Mouse (Mus musculus) heart, postnatal 4 days (tissue): ENCODE measurements around the gene Casq2. TPM values are rescaled to one million over a fixed set of nuclear protein-coding genes. Genes with fewer than 3 reads are reported as not detected.

Experiments used
- DNase-seq: peaks from one replicate; pipeline ENCODE4 v3.0.0; 2021
- total RNA-seq, 2 experiments: library from RNA; stranded (reverse); gene quantifications; 2 replicates each; pipeline ENCODE4 v1.2.3; 2021

Gene Casq2
- total RNA-seq, 2 experiments from 2014 or later: 914 to 961 TPM

DNA sequence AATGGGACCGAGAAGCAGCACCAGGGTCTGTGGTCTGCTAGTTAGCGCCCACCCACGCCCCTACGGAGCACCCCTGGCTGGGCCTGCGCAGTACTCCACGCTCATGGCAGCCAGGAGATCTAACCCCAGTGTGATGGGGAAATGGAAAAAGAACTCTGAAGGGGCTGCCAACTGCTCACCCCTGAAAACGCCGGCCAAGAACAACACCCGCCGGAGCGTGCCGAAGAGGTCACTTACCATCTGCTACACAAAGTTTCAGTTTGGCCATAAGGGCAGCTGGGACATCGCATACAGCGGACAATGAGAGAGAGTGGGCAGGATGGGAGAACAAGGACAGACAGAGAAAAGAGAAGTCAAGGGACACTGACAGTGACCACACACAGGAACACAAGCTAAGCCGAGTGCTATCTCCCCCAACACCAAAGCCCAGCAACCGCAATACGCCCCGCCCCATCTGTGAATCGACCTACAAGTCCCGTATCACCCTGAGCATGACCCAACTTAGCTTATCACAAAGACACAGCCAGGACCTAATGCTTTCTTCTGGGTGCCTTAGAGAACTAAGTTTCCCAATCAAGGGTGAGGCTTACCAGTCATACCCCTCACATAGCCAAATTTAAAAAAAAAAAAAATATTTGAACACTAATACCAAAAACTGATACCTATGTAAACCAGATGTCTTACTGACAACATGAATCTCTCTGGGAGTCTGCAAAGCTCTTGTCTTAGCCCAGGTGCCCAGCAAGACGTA is 79.5 kb downstream of the Casq2 start:
- no peak for DNase-seq

DNA sequence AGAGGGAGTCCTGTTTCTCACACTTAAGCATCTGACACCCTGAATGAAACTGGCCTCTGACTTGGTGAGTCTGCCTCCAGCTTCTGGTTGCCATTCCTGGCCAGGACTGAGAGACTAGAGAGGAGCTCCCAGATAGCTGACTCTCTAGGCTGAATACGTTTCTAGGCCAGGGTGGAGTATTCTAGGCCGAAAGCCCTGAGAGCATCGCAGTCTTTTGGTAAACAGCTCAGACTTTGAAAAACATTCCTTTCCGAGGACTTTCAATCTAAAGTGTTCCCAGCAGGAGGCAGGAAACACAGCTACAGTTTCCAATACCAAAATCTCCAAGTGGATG is 80.0 kb downstream of the Casq2 start:
- no peak for DNase-seq

DNA sequence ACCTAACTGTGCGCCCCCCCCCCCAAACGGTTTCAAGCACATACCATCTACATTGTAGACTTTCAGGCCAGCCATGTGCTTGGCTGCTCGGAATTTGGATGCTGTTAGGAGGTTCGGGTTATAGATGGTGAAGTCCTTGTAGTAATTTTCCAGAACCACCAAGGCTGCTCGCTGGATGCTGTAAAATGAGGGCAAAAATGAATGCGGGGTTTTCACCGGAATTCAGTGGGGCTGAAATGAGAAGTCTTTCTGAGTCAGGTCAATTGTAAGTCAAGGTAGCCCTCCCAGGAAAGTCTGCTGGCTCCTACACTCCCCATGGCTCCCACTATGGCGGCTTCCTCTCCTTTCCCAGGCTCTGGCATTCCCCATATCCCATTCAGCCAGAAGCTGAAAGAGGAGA is 80.6 kb downstream of the Casq2 start:
- DNase-seq: no peak

DNA sequence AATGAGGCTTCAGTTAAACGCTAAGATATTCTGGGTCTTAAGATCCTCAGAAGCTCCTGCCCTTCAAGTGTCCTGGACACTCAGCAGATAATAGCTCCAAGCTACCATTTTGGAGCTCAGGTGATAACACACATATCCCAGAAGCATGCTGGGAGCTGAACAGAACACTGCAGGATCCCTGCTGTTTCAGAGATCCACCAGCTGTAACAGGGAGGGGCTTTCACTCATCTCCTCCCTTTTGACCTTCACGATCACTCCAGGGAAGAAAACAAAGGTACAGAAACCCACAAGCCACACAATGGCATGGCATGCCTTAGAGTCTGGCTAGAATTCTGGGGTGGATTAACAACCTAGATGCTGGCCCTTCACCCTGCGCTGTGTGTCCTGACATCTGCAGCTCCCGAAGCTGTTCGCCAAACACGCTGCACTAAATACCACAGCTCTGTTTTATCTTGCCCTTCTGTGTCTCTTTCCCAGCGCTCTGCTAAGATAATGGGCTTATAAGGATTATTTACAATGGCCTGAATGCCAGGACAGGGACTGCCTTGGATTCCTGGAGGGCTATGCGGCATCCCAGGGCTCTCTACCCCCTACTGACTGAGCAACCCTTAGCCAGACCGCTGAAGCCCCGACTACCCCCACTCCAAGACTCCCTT is 81.5 kb downstream of the Casq2 start:
- DNase-seq: no peak

DNA sequence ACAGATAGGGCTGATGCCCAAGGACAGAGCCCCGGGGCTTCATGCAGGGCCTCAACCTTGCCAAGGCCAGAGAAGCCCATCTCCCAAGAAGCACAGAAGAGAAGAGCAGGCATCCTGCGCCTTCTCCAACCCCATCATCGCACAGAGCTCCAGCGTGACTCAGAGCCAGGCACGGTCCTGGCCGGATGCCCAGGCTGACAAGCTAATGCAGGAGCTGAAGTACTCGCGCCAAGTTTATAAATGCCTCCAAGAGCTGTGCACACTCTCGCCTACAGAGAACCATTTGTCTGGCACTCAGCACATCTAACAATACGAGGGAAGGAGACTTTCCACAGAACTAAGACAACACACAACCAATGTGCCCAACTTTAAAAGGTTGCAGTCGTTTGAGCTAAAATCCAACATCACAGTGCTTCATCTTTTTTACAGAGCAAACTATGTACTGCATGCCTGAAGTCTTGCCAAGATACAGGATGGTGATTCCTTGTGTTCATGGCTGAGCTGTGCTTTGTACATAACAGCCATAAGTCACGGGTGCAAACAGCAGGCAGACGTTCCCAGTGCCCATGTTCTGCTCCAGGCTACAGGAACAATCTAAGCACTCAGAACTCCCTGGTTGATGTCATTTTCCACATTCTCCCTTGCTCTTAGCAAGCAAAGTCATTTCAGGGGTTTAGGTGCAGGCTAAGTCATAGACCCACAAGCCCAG is 83.1 kb downstream of the Casq2 start:
- DNase-seq: peak; percentile 97

DNA sequence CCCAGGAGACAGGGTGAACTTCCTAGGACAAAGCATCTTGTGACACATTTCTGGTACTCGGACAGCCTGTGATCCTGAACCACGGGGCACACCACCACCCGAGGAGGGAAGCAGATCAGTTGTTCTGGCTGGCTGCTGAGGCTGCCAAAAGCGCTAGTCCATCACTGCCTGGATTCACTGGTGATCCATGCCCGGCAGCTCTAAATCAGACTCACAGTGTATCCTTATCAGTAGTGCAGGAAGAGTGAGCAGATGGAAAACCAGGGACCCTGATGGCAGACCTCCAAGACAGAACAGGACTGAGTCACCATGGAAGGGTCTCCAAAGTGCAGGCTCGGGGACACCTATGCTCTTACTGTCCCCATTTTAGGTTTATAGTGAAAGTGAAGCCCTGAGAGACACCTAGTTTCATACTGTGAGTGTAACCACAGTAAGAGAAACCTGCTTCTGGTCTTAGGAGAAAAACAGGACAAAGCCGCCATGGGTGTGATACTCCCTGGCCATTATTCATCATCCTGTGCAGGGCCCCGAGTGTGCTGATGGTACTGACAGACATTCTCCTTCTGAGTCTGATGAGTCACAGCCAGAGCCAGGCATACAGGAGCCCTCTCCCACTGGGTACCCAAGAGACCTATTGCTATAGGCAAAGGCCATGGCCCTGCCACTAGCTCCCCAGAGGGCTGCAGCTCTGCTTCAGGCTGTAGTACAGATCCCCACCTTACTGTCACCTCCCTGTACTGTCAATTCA is 88.1 kb downstream of the Casq2 start:
- no peak for DNase-seq

DNA sequence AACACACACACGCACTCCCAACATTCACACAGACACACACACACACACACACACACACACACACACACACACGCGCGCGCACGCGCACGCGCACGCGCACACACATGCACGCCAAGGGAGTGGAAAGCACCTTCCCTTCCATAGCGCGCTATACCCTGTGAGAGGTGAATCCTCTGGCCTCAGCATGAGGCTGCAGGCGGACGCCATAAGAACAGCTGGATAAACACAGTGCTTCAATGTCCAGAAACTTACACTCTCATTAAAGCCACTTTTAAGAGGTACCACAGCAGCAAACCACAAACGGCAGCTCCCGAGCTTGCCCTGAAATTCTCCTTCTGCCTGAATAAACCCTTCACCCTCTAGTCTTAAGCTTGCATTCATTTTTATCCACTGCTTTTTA is 89.5 kb downstream of the Casq2 start:
- DNase-seq: no peak

DNA sequence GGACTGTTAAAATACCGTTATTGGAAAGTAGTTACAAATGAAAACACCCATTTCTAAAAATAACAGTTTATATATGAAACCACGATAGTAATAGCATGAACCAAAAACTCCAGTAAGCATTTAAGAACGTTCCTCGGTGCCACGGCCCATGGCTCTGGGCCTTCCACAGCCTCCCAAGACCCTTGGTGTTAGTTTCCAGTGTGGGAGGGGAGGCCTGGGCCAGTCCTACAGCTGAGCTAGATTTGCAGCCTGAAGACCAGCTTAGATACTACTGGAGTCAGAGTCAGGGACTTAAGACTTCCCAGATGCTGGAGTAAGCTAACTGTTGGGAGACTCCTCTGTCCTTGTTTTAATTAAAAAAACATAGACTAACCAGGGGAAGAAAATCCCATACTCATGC is 89.9 kb downstream of the Casq2 start:
- no peak for DNase-seq

DNA sequence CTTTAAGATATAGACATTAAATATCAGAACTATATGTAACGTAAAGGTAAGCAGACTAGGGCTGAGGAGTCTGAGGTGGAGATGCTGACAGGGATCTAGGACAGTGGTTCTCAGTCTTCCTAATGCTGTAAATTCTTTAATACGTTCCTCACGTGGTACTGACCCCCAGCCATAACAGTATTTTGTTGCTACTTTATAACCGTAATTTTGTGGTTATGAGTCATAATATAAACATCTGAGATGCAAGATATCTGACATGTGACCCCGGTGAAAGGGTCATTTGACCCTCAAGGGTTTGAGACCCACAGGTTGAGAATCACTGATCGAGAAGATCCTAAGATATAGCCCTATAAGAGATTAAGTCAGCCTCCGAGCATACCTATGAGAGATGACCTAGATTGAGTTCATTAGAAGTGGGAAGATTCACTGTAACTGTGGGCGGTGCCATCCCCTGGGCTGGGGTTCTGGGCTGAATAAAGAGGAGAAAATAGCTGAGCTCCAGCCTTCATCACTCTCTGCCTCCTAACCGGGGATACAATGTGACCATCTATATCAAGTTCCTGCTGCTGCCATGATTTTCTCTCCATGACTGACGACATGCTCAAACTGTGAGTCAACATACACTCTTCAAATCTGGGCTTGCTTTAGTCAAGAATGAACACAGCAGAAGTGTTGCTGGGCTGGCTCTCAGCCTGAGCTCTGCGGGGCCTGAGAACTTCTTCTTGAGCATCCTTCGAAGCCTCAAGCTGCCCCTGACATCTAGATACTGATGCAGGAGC is 91.8 kb downstream of the Casq2 start:
- DNase-seq: no peak

DNA sequence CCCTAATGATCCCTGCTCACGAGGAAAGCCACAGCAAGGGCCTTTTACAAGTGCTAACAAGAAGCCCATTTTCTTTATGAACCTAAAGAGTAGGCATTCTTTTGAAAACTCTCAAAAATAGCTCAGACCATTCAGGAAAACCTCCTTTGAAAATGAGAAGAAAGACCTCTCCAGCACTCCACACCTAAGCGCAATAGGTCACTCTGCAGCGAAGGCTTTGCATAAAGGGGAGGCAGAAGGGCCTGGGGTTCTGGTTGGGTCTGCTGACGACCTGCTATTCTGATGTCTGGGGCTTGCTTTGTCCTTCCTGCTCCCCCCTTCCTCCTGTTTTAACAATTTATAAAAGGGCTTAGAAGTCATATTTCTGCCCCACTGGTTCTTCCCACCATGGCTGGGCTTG is 93.7 kb downstream of the Casq2 start:
- DNase-seq: no peak

DNA sequence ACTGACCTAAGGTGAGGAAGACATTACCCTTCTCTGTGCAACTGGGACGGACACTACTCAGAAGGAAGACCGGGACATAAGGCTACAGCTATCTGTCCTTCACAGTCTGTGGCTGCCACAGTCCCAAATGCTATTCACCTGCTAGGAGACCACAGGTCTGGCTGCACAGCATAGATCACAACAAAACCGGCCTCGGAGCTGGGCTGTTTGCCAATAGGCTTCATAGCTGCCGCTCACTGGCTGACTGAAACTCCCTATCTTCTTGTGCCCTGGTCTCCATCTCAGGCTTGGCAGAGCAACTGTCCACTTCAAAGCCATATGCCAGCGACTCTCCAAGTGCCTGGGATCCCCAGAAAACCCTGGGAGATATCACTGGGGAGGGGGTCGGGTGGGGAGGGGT is 94.5 kb downstream of the Casq2 start:
- DNase-seq: peak; percentile 86

DNA sequence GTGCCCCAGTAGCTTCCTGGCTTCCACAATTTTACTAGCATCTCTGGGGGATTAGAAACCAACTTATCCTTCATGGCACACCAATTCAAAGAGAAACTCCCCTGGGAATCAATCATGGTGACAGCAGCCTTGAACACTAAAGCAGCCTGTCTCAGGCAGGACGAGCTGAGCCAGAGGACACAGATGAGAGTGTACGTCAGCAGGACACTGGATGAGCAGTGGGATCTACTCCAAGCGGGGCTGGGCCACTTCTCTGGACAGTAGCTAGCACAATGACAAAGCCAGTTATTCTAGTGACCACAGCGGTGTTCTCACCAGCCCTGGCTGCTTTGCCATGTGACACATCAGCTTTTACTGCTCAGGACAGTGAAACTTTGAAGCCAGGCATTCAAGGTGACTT is 95.0 kb downstream of the Casq2 start:
- DNase-seq: no peak

DNA sequence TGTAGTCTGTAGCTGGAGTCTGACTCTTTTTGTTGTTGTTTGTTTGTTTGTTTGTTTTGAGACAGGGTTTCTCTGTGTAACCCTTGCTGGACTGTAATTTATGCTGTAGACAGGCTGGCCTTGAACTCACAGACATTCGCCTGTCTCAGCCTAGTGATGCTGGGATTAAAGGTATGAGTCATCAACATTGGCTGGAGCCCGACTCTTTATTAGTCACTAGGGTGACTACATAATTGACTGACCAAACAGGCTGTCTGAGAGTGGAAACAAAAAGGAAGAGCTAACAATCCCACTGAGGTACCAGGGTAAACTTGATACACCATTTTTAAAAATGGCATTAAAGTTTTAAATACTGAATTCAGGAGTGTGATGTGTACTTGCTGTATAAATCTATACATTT is 96.4 kb downstream of the Casq2 start:
- no peak for DNase-seq

DNA sequence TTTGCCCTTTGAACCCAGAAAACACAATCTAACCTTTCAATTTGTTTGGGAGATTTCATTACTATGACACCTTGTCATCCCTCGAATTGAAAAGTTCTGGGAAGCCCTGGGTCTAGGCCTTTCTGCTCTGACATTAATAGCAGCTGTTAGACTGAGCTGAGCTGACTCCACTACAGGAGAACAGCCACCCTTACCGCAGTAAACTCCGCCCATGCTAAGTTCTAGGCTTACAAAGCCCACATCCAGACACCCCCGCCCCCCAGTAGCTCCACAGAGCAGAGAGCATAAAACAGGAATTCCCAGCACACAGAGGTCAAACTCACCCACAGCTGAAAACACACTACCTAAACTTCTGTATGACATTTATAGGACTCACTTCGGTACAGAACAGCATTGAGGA is 98.5 kb downstream of the Casq2 start:
- DNase-seq: no peak

DNA sequence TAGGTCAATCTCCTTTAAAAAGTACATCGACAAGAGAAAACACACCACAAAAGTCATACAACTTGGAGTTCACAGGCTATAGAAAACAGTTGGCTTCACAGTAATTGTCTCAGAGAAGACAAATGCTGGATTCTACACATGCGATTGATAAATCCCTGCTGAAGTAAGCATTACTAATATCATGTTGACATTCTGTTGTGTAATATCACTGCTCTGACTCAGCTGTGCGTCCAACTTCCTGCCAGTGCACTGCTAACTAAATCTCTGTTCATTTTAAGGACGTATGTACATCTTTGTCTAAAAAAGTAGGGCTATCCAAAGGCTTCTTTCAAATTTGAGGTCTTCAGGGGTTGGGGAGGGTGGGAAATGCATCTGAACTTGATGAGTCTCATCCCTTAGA is 101.2 kb downstream of the Casq2 start:
- DNase-seq: no peak

DNA sequence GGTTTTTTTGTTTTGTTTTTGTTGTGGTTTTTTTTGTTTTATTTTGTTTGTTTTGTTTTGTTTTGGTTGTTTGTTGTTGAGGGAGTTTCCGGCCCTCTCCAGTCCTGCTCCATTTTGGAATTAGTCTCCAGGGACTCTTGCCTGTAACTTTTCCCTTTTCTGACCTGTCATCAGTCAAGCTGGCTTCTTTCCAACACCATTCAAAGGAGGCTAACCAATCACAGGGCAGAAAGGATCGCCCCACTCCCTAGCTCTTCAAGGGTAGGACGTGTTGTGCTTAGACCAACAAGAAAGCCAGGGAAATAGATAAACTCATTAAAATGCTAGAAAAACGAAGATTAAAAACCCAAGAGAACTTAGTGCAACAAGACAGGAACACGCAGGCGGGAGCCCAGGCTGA is 102.8 kb downstream of the Casq2 start:
- no peak for DNase-seq

DNA sequence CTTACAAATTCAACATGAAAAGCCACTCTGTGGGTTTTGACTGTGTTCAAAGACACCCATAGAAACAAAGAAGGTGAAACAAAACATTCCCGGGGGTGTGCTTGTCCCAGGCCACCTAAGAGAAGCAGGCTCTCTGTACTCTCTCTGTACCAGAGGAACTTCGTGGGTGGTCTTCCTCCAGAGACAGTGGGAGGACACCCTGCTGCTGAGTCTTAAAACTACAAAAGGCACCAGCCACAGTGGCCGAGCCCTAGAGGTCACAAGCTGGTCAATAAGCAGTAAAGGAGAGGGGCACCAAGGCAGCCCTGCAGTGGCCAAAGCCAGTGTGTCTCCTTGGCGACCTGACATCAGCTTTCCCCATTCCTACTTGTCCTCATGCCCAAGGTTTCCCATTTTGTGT is 103.8 kb downstream of the Casq2 start:
- no peak for DNase-seq

DNA sequence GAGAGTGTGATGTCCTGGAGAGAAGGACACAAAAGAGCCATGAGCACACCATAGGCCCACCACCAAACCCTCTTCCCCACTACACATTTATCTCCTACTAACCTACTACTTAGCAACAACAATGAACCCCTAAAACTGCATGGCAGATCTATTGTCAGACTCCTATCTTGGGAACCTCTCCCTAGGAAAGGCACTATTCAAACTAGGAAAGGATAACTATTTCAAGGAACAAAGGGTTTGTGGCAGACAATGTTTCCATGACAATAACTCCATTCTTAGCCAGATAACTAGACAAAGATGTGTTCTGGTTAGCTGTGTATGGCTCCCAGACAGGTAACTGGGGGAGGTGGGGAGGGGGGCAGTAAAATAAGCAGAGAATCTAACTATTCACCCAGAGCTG is 104.4 kb downstream of the Casq2 start:
- no peak for DNase-seq

DNA sequence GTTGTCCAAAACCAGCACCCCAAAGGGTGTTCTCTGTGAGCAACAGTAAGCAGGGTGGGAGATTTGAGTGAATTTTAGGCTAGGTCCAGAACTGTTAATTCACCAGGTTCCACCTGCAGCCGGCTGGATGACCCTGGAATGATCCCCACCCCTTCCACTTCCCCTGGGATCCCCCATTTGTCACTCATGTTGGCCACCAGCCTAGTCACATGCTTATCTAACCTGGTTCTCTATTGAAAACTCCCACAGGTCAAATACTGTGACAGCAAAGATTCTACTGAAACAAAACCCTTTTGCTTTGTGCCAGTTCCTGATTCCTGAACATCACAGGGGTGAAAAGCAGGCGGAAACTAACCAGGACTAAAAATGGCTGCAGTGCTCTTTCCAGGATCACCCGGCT is 105.4 kb downstream of the Casq2 start:
- no peak for DNase-seq

DNA sequence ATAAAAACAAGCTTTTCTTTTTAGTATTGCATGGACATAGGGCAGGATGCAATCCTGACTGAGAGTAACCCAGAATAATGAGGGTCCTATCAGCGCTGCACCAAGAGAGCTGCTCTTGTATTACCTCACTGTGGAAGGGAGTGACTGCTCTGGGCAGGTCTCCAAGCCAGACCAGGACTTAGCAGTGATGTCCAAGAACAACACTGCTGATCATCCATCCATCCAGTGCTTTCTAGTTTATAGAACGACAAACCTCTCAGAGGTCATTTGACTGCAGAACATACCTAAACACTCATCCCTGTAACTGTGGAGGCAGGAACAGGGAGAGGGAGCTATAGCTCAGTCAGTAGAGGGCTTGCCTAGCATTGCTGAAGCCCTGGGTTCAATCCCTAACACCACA is 106.4 kb downstream of the Casq2 start:
- peak; percentile 74 for DNase-seq

DNA sequence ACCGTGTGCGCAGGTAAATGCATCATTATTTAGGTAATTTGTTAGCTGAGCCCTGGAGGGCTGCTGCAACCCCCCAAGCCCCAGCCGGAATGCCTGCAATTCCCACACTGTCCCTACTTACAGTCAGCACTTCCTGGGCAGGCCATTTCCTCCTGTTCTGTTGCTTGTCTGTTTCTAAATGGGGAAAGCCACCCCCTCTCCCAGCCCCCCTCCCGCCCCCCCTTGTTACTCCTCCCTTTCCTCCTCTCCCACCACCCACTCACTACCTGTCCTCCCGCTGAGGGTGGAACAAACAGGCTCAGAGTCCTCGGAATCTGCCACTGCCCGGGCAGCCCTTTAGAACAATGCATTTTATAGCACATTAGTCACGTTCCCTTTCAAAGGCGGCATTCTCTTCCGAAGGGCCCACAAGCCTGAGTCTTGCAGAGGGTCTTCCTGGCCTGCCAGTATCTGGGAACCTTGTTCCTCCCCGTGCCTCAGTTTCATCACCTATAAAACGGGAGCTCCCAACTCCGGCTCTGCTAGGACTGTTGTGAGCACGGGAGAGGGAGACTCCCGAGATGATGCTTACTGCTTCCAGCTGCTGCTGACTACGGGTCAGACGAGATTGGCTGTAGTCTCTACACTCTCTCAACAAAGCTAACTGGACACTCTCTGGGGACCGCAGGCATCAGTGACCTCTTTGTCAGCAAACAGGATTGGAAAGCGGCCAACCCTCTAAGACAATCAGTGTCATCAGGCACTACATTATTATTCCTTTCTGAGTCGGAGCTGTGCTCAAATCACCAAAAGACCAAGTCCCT is 107.5 kb downstream of the Casq2 start:
- DNase-seq: peak; percentile 56
